8 mouse cellular contexts compared by ENCODE assay signal in genomic region chr9:56633449-56634225, GRCm38 (mm10).
DNase-seq lines count a peak whose midpoint lies in the region; ATAC-seq lines count a peak whose summit lies in the region.
"Had no signal": no experiment of that assay in that cellular context is flagged by ENCODE, and none has a peak within 500 bp of the region (broad histone marks: within the 10 kb centered on the region; RNA-seq: fewer than 3 reads in every experiment).

No protein-coding gene starts in this region.

- no peak for ATAC-seq in lung, embryonic 16.5 days (ENCODE audit: low read depth)
- ATAC-seq in embryonic facial prominence, embryonic 12.5 days (ENCODE audit: insufficient number of reproducible peaks, insufficient read depth, low FRiP score, low TSS enrichment), result no peak
- ATAC-seq in hindbrain, embryonic 14.5 days (ENCODE audit: low FRiP score), result peak; percentile 3; the same call in 1 of the 2 replicates

- H3K9ac ChIP-seq in lung, embryonic 16.5 days (ENCODE audit: low read length), result peak overlapping the region; percentile 16; the same call in 1 of the 2 replicates
- no peak overlapping the region for H3K9ac ChIP-seq in embryonic facial prominence, embryonic 12.5 days
- H3K9ac ChIP-seq in hindbrain, embryonic 14.5 days, result peak overlapping the region; percentile 99

- H3K27me3 ChIP-seq in lung, embryonic 16.5 days (ENCODE audit: control insufficient read depth, insufficient read depth, low read depth, low read length), result peaks cover 39% of the 10 kb centered on the region
- H3K27me3 ChIP-seq in embryonic facial prominence, embryonic 12.5 days, result peaks cover 52% of the 10 kb centered on the region
- peaks cover 10% of the 10 kb centered on the region; the same call in 1 of the 2 replicates for H3K27me3 ChIP-seq in hindbrain, embryonic 14.5 days (ENCODE audit: control insufficient read depth, insufficient read depth, low read length)

- no peak for DNase-seq in lung, postnatal 14 days
- DNase-seq in hindbrain, embryonic 14.5 days (ENCODE audit: low spot score), result peak; percentile 42
- DNase-seq in retina, postnatal 1 day, result peak; percentile 57
- DNase-seq in thymus, postnatal 0 days (ENCODE audit: low spot score), result no peak
- no peak for DNase-seq in gastrocnemius, postnatal 4 days (ENCODE audit: low spot score in 2 of 2)

- no peaks in the 10 kb centered on the region for H3K9me3 ChIP-seq in lung, embryonic 16.5 days (ENCODE audit: control insufficient read depth, low read length)
- no peaks in the 10 kb centered on the region for H3K9me3 ChIP-seq in embryonic facial prominence, embryonic 12.5 days
- no peaks in the 10 kb centered on the region for H3K9me3 ChIP-seq in hindbrain, embryonic 14.5 days (ENCODE audit: control insufficient read depth, low read length)

- H3K36me3 ChIP-seq in lung, embryonic 16.5 days (ENCODE audit: control insufficient read depth, insufficient read depth, low read length), result no peaks in the 10 kb centered on the region
- H3K36me3 ChIP-seq in embryonic facial prominence, embryonic 12.5 days, result no peaks in the 10 kb centered on the region
- no peaks in the 10 kb centered on the region for H3K36me3 ChIP-seq in hindbrain, embryonic 14.5 days (replicated peaks; ENCODE audit: control insufficient read depth, insufficient read depth)

- no peak overlapping the region for H3K27ac ChIP-seq in lung, embryonic 16.5 days (ENCODE audit: low read length)
- no peak overlapping the region for H3K27ac ChIP-seq in embryonic facial prominence, embryonic 12.5 days
- H3K27ac ChIP-seq in hindbrain, embryonic 14.5 days, result peak overlapping the region; percentile 97

- 39% methylated on average over 13 of the region's 13 CpGs for WGBS in lung, embryonic 16.5 days
- 26% methylated on average over 13 of the region's 13 CpGs for WGBS in embryonic facial prominence, embryonic 12.5 days
- WGBS in hindbrain, embryonic 14.5 days, result 23% methylated on average over 12 of the region's 13 CpGs

- H3K4me2 ChIP-seq in lung, embryonic 16.5 days (ENCODE audit: low read depth, low read length), result peak overlapping the region; percentile 89; the same call in 1 of the 2 replicates
- H3K4me2 ChIP-seq in embryonic facial prominence, embryonic 12.5 days (replicated peaks), result peak overlapping the region; percentile 99
- H3K4me2 ChIP-seq in hindbrain, embryonic 14.5 days (replicated peaks), result peak overlapping the region; percentile 84

- H3K4me1 ChIP-seq in lung, embryonic 16.5 days (replicated peaks; ENCODE audit: control insufficient read depth, insufficient read depth, low read length), result peaks cover 28% of the 10 kb centered on the region
- peaks cover 22% of the 10 kb centered on the region for H3K4me1 ChIP-seq in embryonic facial prominence, embryonic 12.5 days
- H3K4me1 ChIP-seq in hindbrain, embryonic 14.5 days (replicated peaks; ENCODE audit: control insufficient read depth, insufficient read depth, low read length), result peaks cover 12% of the 10 kb centered on the region

- H3K4me3 ChIP-seq in lung, embryonic 16.5 days (ENCODE audit: low read length), result peak overlapping the region; percentile 55
- peak overlapping the region; percentile 69 for H3K4me3 ChIP-seq in embryonic facial prominence, embryonic 12.5 days
- peak overlapping the region; percentile 89 for H3K4me3 ChIP-seq in hindbrain, embryonic 14.5 days (replicated peaks; ENCODE audit: low read length)
- H3K4me3 ChIP-seq: myocyte had no signal

Comparison
In these comparisons a context has a peak if more than half of its experiments do, and no peak if none do; other contexts are left out.
1. DNase-seq: peak in hindbrain, embryonic 14.5 days (single experiment) and retina, postnatal 1 day (single experiment); none in lung, postnatal 14 days (single experiment), thymus, postnatal 0 days (single experiment) and gastrocnemius, postnatal 4 days (0 of 2).
2. Peak in every context shown above with its lines, with median percentiles within 50 percentile points of each other: H3K4me2 ChIP-seq and H3K4me3 ChIP-seq.